Mouse (Mus musculus): Measurements from ENCODE around the gene Kdm2a.

- TF ChIP-seq TAL1 (IDR thresholded peaks at IDR 0.05; ENCODE audit: low read length) (no peak), ZKSCAN1 (IDR thresholded peaks at IDR 0.05; ENCODE audit: low read depth, low read length) (no peak), CTCF (IDR thresholded peaks at IDR 0.05 in 2 of 3, conservative IDR thresholded peaks at IDR 0.05 in 1 of 3; ENCODE audit: control insufficient read depth in 1 of 3, insufficient read depth in 1 of 3, low read depth in 2 of 3, low read length in 3 of 3, poor library complexity in 1 of 3, severe bottlenecking in 1 of 3) (no peak), ZC3H11A (IDR thresholded peaks at IDR 0.05; ENCODE audit: low read depth, low read length) (no peak), POLR2AphosphoS5 (IDR thresholded peaks at IDR 0.05; ENCODE audit: borderline replicate concordance, low read depth, low read length) (no peak)
Measured at GRCm38 (mm10) chr19:4328737-4329304, 69.3 kb downstream of the Kdm2a start.

All from MEL (cell line).